Mouse (Mus musculus): ENCODE measurements at regions not wholly inside any gene's neighbourhood (a gene's known extent, or its start where the extent isn't known, plus 50 kb on each side); places are given as distances from the start of the nearest gene placed in this dataset.
A peak's percentile ranks its signal among the peaks of the same experiment; 100 is the strongest.

- no peak for ATAC-seq
These were observed 197.3 kb upstream of the Trib2 start for GRCm38 (mm10) chr12:16013861-16014630.

- ATAC-seq: no peak
These were observed 196.6 kb upstream of the Trib2 start for GRCm38 (mm10) chr12:16013354-16013753.

- ATAC-seq: no peak
These were observed 195.4 kb upstream of the Trib2 start for GRCm38 (mm10) chr12:16012081-16012480.

GRCm38 (mm10) chr12:16009822-16010620 is 193.3 kb upstream of the Trib2 start:
- ATAC-seq: no peak

GRCm38 (mm10) chr12:16008763-16009515 is 192.2 kb upstream of the Trib2 start:
- peak; percentile 71 for ATAC-seq

- ATAC-seq: peak; percentile 19
These were observed 191.5 kb upstream of the Trib2 start for GRCm38 (mm10) chr12:16008261-16008660.

GRCm38 (mm10) chr12:16006688-16007087 is 190.0 kb upstream of the Trib2 start:
- ATAC-seq: peak; percentile 13

GRCm38 (mm10) chr12:16006286-16006685 is 189.6 kb upstream of the Trib2 start:
- ATAC-seq: no peak

- ATAC-seq: no peak
These were observed 185.1 kb upstream of the Trib2 start for GRCm38 (mm10) chr12:16001811-16002210.

GRCm38 (mm10) chr12:16001225-16001624 is 184.5 kb upstream of the Trib2 start:
- ATAC-seq: no peak

- ATAC-seq: peak; percentile 88
These were observed 181.6 kb upstream of the Trib2 start for GRCm38 (mm10) chr12:15998331-15998730.

GRCm38 (mm10) chr12:15993866-15994265 is 177.1 kb upstream of the Trib2 start:
- no peak for ATAC-seq

GRCm38 (mm10) chr12:15986351-15986750 is 169.6 kb upstream of the Trib2 start:
- no peak for ATAC-seq

- no peak for ATAC-seq
These were observed 168.9 kb upstream of the Trib2 start for GRCm38 (mm10) chr12:15985649-15986048.

GRCm38 (mm10) chr12:15983591-15984300 is 167.0 kb upstream of the Trib2 start:
- no peak for ATAC-seq

- ATAC-seq: peak; percentile 89
These were observed 165.0 kb upstream of the Trib2 start for GRCm38 (mm10) chr12:15981741-15982140.

GRCm38 (mm10) chr12:15979233-15979632 is 162.5 kb upstream of the Trib2 start:
- ATAC-seq: no peak

GRCm38 (mm10) chr12:15971786-15972185 is 155.1 kb upstream of the Trib2 start:
- ATAC-seq: peak; percentile 75

GRCm38 (mm10) chr12:15970262-15970661 is 153.5 kb upstream of the Trib2 start:
- ATAC-seq: no peak

- peak; percentile 77 for ATAC-seq
These were observed 150.9 kb upstream of the Trib2 start for GRCm38 (mm10) chr12:15967550-15968102.

GRCm38 (mm10) chr12:15966631-15967030 is 149.9 kb upstream of the Trib2 start:
- ATAC-seq: no peak

GRCm38 (mm10) chr12:15965921-15966320 is 149.2 kb upstream of the Trib2 start:
- ATAC-seq: no peak
